Mouse (Mus musculus): ENCODE data around the gene Rrm1.

GRCm38 (mm10) chr7:102467566-102467965 is 26.1 kb downstream of the Rrm1 start:
- TF ChIP-seq EP300 (IDR thresholded peaks at IDR 0.05; ENCODE audit: low read depth) (no peak), CTCF (IDR thresholded peaks at IDR 0.05; ENCODE audit: low read depth) (no peak)
